8 mouse cellular contexts compared by ENCODE assay signal in genomic region chr12:55837495-55837894, GRCm38 (mm10). TPM values are rescaled to one million over a fixed set of nuclear protein-coding genes. Genes with fewer than 3 reads are reported as not detected.
DNase-seq lines count a peak whose midpoint lies in the region; ATAC-seq lines count a peak whose summit lies in the region.

No protein-coding gene starts in this region.

- peaks cover 7% of the 10 kb centered on the region for H3K4me1 ChIP-seq in liver, embryonic 11.5 days (replicated peaks; ENCODE audit: control insufficient read depth, insufficient read depth, low read length)
- H3K4me1 ChIP-seq in forebrain, embryonic 11.5 days (replicated peaks; ENCODE audit: control insufficient read depth, insufficient read depth, low read length), result no peaks in the 10 kb centered on the region
- no peaks in the 10 kb centered on the region for H3K4me1 ChIP-seq in intestine, embryonic 15.5 days (replicated peaks)
- peaks cover 14% of the 10 kb centered on the region for H3K4me1 ChIP-seq in midbrain, embryonic 16.5 days (ENCODE audit: control insufficient read depth, insufficient read depth, low read length)

- no peak overlapping the region for H3K9ac ChIP-seq in liver, embryonic 11.5 days (ENCODE audit: low read depth, low read length)
- H3K9ac ChIP-seq in forebrain, embryonic 11.5 days (ENCODE audit: low read length), result no peak overlapping the region
- no peak overlapping the region for H3K9ac ChIP-seq in intestine, embryonic 15.5 days
- H3K9ac ChIP-seq in midbrain, embryonic 16.5 days (ENCODE audit: low read depth, low read length), result no peak overlapping the region

- no peaks in the 10 kb centered on the region for H3K27me3 ChIP-seq in liver, embryonic 11.5 days (replicated peaks; ENCODE audit: control insufficient read depth, insufficient read depth, low read length)
- H3K27me3 ChIP-seq in forebrain, embryonic 11.5 days (ENCODE audit: control insufficient read depth, insufficient read depth, low read length), result no peaks in the 10 kb centered on the region
- H3K27me3 ChIP-seq in intestine, embryonic 15.5 days (replicated peaks), result no peaks in the 10 kb centered on the region
- no peaks in the 10 kb centered on the region for H3K27me3 ChIP-seq in midbrain, embryonic 16.5 days (ENCODE audit: control insufficient read depth, insufficient read depth, low read depth, low read length)

- no peak for ATAC-seq in liver, embryonic 11.5 days (replicated peaks; ENCODE audit: low FRiP score)
- ATAC-seq in forebrain, embryonic 11.5 days (replicated peaks; ENCODE audit: low FRiP score), result no peak
- no peak for ATAC-seq in intestine, embryonic 15.5 days
- ATAC-seq in midbrain, embryonic 16.5 days, result no peak

- H3K36me3 ChIP-seq in liver, embryonic 11.5 days (ENCODE audit: control insufficient read depth, insufficient read depth, low read length), result peaks cover 2% of the 10 kb centered on the region; the same call in 1 of the 2 replicates
- H3K36me3 ChIP-seq in forebrain, embryonic 11.5 days (ENCODE audit: control insufficient read depth, insufficient read depth, low read length), result no peaks in the 10 kb centered on the region
- H3K36me3 ChIP-seq in intestine, embryonic 15.5 days, result no peaks in the 10 kb centered on the region
- peaks cover 9% of the 10 kb centered on the region; the same call in 1 of the 2 replicates for H3K36me3 ChIP-seq in midbrain, embryonic 16.5 days (ENCODE audit: control insufficient read depth, insufficient read depth, low read length)

- WGBS in liver, embryonic 11.5 days, result 78% methylated on average over 3 of the region's 3 CpGs
- 86% methylated on average over 3 of the region's 3 CpGs for WGBS in forebrain, embryonic 11.5 days
- 60% methylated on average over 3 of the region's 3 CpGs for WGBS in intestine, embryonic 15.5 days
- 53% methylated on average over 3 of the region's 3 CpGs for WGBS in midbrain, embryonic 16.5 days

- peak overlapping the region; percentile 84 for H3K4me3 ChIP-seq in liver, embryonic 11.5 days (ENCODE audit: low read depth, low read length)
- H3K4me3 ChIP-seq in forebrain, embryonic 11.5 days (ENCODE audit: low read depth, low read length), result peak overlapping the region; percentile 78
- no peak overlapping the region for H3K4me3 ChIP-seq in intestine, embryonic 15.5 days (replicated peaks)
- no peak overlapping the region for H3K4me3 ChIP-seq in midbrain, embryonic 16.5 days (ENCODE audit: low read depth, low read length)

- no peak overlapping the region for H3K27ac ChIP-seq in liver, embryonic 11.5 days (ENCODE audit: low read depth, low read length)
- H3K27ac ChIP-seq in forebrain, embryonic 11.5 days (ENCODE audit: low read depth, low read length), result no peak overlapping the region
- no peak overlapping the region for H3K27ac ChIP-seq in intestine, embryonic 15.5 days
- no peak overlapping the region for H3K27ac ChIP-seq in midbrain, embryonic 16.5 days (ENCODE audit: low read length)

- H3K4me2 ChIP-seq in liver, embryonic 11.5 days, result peak overlapping the region; percentile 85
- H3K4me2 ChIP-seq in forebrain, embryonic 11.5 days (ENCODE audit: low read depth, low read length, severe bottlenecking), result peak overlapping the region; percentile 70; the same call in 1 of the 2 replicates
- H3K4me2 ChIP-seq in intestine, embryonic 15.5 days (replicated peaks), result peak overlapping the region; percentile 79; the same call in 1 of the 2 replicates
- peak overlapping the region; percentile 83 for H3K4me2 ChIP-seq in midbrain, embryonic 16.5 days (ENCODE audit: low read length)

- H3K9me3 ChIP-seq in liver, embryonic 11.5 days (ENCODE audit: control insufficient read depth, low read length), result no peaks in the 10 kb centered on the region
- H3K9me3 ChIP-seq in forebrain, embryonic 11.5 days (ENCODE audit: control insufficient read depth, low read length), result no peaks in the 10 kb centered on the region
- H3K9me3 ChIP-seq in intestine, embryonic 15.5 days, result no peaks in the 10 kb centered on the region
- no peaks in the 10 kb centered on the region for H3K9me3 ChIP-seq in midbrain, embryonic 16.5 days (replicated peaks; ENCODE audit: control insufficient read depth, low read length, poor library complexity, severe bottlenecking)

- no peak for DNase-seq in liver, embryonic 11.5 days (ENCODE audit: low spot score)
- DNase-seq in liver, result no peak
- DNase-seq in forebrain, embryonic 11.5 days (ENCODE audit: low spot score), result no peak
- DNase-seq in cerebellum, postnatal 25 days, result no peak
- DNase-seq in adrenal gland, postnatal 4 days (ENCODE audit: low spot score in 2 of 2), result no peak
- no peak for DNase-seq in right cerebral cortex, postnatal 4 days

RNA-seq across cellular contexts. Expression of gene Brms1l, which starts 1.4 kb away (rescaled TPM):
- polyA plus RNA-seq in liver, embryonic 11.5 days (2014; fragmentation: Nextera tagmentation; extraction: Ambion mirVana), result 30.8 and 32.1 TPM in 2 replicates
- polyA plus RNA-seq in forebrain, embryonic 11.5 days (2014; fragmentation: Nextera tagmentation; extraction: Ambion mirVana), result 36.5 and 39.1 TPM in 2 replicates
- 27.0 and 28.0 TPM in 2 replicates for polyA plus RNA-seq in intestine, embryonic 15.5 days (2015; fragmentation: Nextera tagmentation; extraction: Ambion mirVana)
- polyA plus RNA-seq in midbrain, embryonic 16.5 days (2015; fragmentation: Nextera tagmentation; extraction: Ambion mirVana), result 58.2 and 60.9 TPM in 2 replicates
- total RNA-seq in adrenal gland, postnatal 4 days (2021), result 10 to 100 TPM; 43.9 to 44.7 TPM

RNA-seq across cellular contexts. Expression of gene Ralgapa1, which starts 16.5 kb away (rescaled TPM):
- polyA plus RNA-seq in liver, embryonic 11.5 days (2014; fragmentation: Nextera tagmentation; extraction: Ambion mirVana), result 12.0 and 12.3 TPM in 2 replicates
- 17.9 and 19.9 TPM in 2 replicates for polyA plus RNA-seq in forebrain, embryonic 11.5 days (2014; fragmentation: Nextera tagmentation; extraction: Ambion mirVana)
- polyA plus RNA-seq in intestine, embryonic 15.5 days (2015; fragmentation: Nextera tagmentation; extraction: Ambion mirVana), result 12.6 and 14.3 TPM in 2 replicates
- 24.0 and 26.2 TPM in 2 replicates for polyA plus RNA-seq in midbrain, embryonic 16.5 days (2015; fragmentation: Nextera tagmentation; extraction: Ambion mirVana)
- 10 to 100 TPM; 70.5 to 76.7 TPM for total RNA-seq in adrenal gland, postnatal 4 days (2021)

Comparison
In these comparisons a context has a peak if more than half of its experiments do, and no peak if none do; other contexts are left out.
1. H3K4me3 ChIP-seq: peak in liver, embryonic 11.5 days (single experiment) and forebrain, embryonic 11.5 days (single experiment); none in intestine, embryonic 15.5 days (single experiment) and midbrain, embryonic 16.5 days (single experiment).
2. Peak in every context shown above with its lines, with median percentiles within 50 percentile points of each other: H3K4me2 ChIP-seq.